Mouse (Mus musculus): Measurements from ENCODE around the gene Dapk1. TPM values are rescaled to one million over a fixed set of nuclear protein-coding genes. Genes with fewer than 3 reads are reported as not detected.

The Dapk1 gene
- total RNA-seq, 2 experiments from 2014 or later, result 3.7 to 6.2 TPM

DNA sequence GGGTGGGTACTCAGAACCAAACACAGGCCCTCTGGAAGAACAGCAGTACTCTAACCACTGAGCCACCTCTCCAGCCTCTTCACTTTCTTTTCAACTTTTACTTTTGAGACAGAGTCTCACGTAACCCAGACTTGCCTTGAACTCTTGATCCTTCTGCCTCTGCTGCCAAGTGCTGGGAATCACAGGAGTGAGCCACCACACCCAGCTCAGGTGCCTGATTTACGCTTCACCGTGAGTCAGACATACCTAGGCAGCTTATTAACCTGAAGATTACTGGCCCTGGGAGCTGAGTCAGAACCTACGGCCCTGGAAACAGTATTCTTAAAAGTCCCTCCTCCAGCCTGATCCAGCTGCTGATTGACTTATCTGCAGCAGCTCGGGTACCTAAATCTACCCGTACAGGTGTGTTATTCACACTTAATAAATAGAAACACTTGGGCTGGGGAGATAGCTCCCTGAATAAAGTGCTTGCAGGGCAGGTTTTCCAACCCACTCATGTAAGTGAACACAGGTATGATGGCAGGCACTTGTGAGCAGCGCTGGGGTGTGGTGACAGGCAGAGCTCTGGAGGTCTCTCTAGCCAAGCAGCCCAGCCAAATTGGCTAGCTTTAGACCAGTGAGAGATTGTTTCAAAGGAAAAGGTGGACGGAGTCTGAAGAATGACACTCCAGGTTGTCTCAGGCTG lies 60.9 kb downstream of the Dapk1 start:
- ATAC-seq (ENCODE audit: poor library complexity, severe bottlenecking), result no peak

DNA sequence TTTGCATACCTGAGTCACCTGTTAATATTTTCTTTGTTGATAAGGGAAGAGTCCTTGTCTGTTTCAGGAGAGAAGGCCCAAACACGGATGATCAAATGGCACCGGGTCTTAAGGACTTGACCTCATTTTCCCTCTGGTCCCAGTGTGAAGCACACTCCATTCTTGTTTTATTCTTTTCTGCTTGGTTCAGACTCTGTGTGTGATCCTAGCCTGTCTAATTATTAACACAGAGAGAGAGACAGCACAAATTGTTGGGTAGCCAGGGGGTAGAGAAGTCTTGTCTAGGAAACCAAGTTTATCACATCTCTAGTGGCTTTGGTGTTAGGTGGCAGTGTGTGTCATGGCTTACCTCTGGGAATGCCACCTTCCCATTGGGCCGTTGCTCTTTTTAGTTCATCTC lies 62.3 kb downstream of the Dapk1 start:
- no peak for ATAC-seq (ENCODE audit: poor library complexity, severe bottlenecking)

GRCm38 (mm10) chr13:60664816-60665215 lies 63.1 kb downstream of the Dapk1 start:
- no peak for ATAC-seq (ENCODE audit: poor library complexity, severe bottlenecking)

DNA sequence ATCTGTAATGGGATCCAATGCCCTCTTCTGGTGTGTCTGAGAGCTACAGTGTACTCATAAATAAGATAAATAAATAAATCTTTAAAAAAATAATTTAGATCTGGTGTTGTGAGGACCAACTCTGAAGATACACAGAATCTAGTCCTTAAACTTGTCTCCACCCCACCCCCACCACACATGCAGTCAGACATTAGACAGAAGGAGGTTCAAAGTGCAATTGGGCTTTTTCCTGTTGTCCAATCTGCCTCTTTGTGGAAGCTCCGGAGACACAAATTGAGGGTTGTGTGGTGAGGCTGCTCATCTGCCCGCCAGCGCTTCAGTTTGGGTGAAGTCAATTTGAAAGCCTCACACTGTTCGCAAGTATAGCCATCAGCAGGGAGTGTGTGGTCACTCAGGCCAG lies 63.7 kb downstream of the Dapk1 start:
- ATAC-seq (ENCODE audit: poor library complexity, severe bottlenecking), result no peak

DNA sequence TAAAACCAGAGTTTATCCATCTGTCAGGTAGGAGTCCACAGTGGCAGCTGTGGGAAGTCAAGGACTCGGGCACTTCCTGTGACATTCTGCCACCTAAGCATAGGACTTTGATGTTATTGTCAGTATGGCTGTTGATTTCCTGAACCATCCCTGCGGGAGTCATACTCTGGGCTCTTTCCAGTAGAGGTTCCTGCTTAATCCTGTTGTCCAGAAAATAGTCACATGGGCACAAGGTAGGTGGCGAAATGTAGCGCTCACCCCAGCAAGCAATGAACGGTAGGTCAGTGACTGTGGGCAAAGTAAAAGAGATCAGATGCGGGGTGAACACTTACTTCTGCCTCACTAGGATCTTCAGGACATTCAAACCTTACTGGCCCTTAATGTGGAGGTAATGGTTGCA lies 66.3 kb downstream of the Dapk1 start:
- ATAC-seq (ENCODE audit: poor library complexity, severe bottlenecking), result no peak

DNA sequence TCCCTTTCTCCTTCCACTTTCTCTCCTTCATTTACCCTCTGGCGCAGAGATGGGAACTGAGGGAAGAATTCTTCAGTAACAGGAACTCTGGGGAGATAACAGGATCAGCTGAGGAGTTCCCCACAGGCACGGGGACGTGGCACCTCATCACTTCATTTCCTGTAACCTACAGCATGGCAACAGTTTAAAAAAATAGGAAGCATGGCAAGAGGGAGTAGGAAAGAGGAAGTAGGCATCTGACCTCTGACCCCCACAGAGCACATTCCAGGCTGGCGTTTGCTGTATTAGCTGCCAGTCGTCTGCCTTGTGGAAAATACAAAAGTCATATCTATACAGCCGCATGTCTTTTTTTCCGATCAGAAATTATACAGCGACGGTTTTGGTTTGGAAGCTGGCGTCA lies 68.9 kb downstream of the Dapk1 start:
- peak; percentile 77 for ATAC-seq (ENCODE audit: poor library complexity, severe bottlenecking)

DNA sequence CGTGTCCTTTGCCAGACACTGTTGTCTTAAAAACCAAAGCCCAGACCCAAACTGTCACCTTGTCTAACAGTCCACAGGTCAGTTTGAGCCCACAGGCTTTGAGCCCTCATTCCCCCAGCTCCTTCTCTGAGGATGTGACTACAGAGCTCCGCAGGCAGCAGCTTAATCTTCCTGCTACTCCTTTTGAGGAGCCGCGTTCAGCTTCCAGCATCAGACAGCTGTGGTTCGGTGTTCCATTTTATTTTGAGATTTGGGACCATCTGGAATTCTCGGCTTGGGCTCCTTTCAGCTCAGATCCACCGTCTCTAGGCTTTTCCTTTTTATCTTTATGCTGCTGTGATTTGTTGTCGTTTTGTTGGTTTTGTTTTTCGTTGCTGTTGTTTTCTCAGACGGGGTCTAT lies 69.5 kb downstream of the Dapk1 start:
- ATAC-seq (ENCODE audit: poor library complexity, severe bottlenecking), result no peak

DNA sequence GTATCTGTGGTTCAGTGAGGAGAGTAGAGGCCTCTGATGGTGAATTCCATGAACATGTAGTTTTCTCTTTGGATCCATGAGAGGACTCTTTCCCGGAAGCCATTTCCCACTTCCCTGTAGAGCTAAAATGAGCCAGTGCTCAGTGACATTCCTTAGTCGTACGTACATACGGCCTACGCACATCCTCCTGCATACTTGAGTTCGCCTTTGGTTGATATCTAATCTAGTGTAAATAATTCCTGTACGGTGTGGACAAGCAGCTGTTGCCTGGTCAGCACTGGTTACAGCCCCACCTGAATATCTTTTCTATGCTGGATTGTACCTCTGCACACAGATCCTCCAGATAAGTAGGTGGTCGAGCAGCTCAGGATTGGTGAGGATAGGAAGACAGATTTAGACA lies 70.5 kb downstream of the Dapk1 start:
- no peak for ATAC-seq (ENCODE audit: poor library complexity, severe bottlenecking)

DNA sequence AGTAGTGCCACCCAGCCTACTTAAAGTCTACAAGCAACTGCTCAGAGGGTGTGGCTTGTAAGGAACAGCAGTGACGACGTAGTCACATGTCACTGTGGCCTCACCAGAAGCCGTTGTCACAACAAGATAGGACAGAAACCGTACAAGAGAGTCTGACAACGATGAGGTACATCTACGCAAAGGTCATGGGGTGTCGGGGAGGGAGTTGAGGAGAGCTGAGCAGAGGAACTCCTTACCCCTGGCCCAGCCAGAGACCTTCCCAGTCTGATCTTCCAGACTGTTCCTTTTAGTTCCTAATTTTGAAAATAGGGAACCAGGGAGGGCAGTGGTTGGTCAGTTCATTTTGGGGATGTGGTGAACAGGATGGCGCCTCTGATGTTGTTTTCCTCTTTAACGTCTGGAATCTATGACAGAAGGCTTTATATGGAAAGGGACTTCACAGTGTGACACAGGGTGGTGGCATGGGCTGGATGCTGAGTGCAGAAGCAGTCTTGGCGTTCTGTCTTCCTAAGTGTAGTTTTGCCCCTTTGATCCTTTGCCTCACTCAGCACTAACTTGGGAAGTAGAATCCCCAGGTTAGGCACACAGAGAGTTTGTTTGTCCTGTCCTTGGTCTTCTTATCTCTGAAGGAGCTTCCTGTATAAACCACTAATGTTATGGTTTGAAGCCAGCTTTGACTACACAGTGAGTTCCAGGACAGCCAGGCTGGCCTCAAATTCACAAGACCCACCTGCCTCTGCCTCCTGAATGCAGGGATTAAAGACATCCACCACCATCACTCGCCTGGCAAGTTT lies 71.3 kb downstream of the Dapk1 start:
- ATAC-seq (ENCODE audit: poor library complexity, severe bottlenecking), result peak; percentile 76

GRCm38 (mm10) chr13:60674301-60674700 lies 72.6 kb downstream of the Dapk1 start:
- ATAC-seq (ENCODE audit: poor library complexity, severe bottlenecking), result no peak

GRCm38 (mm10) chr13:60674911-60675310 lies 73.2 kb downstream of the Dapk1 start:
- ATAC-seq (ENCODE audit: poor library complexity, severe bottlenecking), result no peak

DNA sequence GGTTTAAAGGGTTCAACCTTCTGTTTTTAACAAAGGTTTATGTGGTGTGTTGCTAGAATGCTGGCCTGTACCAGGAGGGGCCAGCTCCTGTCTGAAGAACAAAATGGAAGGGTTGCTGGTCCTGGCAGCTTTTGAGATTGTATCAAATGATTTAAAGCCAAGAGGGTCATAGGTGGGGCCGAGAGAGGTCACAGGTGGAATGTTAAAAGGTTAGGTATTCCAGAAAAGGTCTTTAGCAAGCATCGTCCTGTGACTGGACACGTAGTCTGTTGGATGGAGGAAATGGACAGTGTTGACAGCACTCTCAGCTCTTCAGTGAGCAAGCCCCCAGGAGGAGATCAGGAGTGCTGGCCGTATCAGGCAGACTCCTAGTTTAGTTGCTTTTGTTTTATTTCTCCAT lies 73.7 kb downstream of the Dapk1 start:
- no peak for ATAC-seq (ENCODE audit: poor library complexity, severe bottlenecking)

- ATAC-seq (ENCODE audit: poor library complexity, severe bottlenecking), result no peak
These were observed 77.2 kb downstream of the Dapk1 start for GRCm38 (mm10) chr13:60678912-60679311.

DNA sequence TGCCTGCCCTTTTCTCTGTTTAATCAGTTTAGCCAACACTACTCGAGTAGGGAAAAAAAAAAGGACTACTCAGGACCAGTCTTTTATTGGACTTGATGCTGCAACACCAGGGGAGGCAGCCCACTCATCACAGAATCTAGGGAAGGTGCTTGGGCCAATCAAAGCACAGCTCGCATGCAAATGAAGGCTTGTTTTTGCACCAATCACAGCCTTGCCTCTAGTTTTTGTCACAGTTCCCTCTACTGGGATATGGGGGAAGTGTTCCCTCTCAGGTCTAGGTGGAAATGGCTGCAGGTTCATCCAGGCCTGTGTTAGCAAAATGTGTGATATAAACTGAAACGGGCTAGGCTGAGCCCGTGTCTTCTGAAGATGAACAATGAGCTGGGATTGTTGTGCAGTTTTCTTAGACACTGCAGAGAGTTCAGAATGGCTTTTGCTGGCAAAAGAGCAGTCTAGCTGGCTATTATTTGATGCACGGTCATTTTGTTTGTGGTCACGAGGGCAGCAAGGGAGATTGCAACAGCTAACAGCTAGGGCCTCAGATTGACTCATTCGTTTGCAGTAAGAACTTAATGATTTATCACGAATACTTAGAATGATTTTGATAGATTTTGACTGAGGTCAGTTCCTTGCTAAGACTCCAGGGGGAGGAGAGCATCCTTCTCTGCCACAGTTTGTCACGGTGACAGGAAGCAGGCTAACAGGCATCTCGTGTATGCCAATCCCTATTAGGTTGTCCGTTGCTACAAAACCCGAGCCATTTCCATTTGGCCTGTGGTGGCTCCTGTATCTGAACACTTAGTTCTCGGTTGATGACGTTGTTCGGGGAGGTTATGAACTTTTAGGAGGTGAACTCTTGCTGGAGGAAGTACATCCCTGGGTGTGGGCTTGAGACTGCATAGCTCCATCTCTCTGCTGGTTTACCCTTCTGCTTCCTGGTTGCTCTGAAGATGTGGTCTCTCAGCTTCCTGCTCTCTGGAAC lies 81.3 kb downstream of the Dapk1 start:
- no peak for ATAC-seq (ENCODE audit: poor library complexity, severe bottlenecking)

DNA sequence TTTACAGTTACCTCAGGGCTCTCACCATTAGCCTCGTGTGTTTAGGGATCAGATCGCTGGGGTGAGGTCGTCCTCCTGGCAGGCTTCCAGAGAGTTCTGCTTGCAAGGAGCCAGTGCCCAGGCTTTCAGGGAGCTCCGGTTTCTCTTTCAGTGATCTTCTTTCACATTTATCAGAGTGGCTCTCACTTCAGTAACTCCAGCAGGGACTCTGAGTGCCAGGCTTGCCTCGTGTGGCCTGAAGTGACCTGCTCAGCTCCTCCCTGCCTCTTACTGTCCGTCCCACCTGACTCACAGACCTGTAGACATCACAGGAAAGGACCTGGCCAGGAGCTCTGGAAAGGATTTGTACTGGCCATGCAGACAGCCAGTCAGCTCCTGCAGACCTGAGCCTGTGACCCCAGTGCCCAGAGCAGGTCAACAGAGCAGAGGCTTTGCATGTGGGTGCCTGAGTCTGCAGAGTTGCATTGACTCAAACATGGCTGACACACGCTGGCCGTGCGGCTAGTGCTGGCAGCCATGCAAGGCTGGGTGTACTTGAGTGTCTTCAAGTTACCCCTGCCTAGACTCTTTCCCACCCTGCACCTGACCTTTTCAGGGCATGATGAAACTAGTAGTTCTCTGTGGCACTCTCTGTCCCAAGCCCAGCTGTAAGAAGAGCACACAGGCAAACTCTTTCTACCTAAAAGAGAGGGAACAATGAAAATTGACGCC lies 82.5 kb downstream of the Dapk1 start:
- ATAC-seq (ENCODE audit: poor library complexity, severe bottlenecking), result no peak

GRCm38 (mm10) chr13:60684806-60685205 lies 83.1 kb downstream of the Dapk1 start:
- no peak for ATAC-seq (ENCODE audit: poor library complexity, severe bottlenecking)

- ATAC-seq (ENCODE audit: poor library complexity, severe bottlenecking), result no peak
These were observed 83.5 kb downstream of the Dapk1 start for GRCm38 (mm10) chr13:60685216-60685615.

DNA sequence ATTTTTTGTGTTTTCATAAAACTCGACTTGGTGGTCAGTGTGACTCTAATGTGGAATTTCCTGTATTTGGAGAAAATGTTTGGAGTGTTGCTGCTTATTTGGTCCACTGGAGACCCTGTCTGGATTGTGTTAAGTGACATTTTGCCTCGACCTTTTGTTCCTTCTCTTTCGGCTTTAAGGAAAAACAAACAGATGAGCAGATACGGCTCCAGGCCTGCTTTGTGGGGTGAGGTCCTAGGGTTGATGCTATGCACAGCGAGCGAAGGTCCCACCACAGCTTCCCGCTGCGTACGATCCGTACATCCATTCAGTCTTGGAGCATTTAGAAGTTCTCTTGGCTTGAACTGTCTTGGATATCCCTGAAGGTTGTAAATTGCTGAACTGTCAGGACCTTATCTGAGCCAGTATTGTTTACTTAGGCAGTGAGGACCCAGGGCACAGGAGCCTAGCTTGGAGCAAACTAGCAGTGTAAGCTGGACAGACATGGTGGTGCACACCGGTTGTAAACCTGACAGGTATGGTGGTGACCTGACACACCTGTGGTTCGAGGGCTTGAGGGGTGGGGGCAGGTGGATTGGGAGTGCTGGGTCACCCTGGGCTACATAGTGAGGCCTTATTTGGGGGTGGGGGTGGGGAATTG lies 84.4 kb downstream of the Dapk1 start:
- no peak for ATAC-seq (ENCODE audit: poor library complexity, severe bottlenecking)

DNA sequence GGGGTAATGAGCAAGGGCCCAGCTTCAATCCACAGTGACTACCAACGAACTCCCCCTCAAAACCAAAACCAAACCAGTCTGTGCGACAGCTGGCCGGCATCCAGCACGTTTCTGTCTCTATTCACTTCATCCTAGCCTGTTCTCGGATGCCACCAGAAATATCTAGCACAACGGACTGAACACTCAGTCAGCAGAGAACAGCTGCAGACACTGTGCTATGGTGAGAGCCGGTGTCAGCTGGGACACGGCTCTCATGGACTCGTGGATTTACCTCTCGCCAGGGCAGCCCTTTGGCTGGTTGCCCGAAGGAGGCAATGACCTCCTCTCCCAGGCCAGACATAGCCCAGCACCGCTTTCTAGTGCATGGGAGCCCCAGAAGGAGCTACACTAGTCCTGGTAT lies 85.2 kb downstream of the Dapk1 start:
- no peak for ATAC-seq (ENCODE audit: poor library complexity, severe bottlenecking)

DNA sequence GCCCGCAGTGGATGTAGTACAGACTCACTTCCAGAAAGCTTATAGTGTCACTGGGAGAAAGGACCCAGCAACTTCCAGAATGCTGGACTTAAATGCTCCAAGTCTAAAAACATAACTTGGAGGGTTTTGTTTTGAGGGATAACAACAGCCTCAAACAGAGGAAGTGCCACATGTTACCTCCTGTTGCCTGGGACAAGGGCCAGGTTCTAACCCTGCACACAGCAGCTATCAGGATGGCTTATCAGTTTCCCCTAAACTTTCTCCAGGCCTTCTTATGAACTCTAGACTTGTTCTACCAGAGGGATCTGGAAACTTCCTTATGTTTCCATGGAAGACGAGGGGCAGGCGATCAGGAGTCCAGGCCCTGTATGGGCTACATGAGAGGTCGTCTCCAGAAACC lies 85.7 kb downstream of the Dapk1 start:
- no peak for ATAC-seq (ENCODE audit: poor library complexity, severe bottlenecking)

Measured in megakaryocyte, adult 5-6 weeks (primary cell).